Mouse (Mus musculus): Measurements from ENCODE around the gene Ly6g6c.

The Ly6g6c gene

DNA sequence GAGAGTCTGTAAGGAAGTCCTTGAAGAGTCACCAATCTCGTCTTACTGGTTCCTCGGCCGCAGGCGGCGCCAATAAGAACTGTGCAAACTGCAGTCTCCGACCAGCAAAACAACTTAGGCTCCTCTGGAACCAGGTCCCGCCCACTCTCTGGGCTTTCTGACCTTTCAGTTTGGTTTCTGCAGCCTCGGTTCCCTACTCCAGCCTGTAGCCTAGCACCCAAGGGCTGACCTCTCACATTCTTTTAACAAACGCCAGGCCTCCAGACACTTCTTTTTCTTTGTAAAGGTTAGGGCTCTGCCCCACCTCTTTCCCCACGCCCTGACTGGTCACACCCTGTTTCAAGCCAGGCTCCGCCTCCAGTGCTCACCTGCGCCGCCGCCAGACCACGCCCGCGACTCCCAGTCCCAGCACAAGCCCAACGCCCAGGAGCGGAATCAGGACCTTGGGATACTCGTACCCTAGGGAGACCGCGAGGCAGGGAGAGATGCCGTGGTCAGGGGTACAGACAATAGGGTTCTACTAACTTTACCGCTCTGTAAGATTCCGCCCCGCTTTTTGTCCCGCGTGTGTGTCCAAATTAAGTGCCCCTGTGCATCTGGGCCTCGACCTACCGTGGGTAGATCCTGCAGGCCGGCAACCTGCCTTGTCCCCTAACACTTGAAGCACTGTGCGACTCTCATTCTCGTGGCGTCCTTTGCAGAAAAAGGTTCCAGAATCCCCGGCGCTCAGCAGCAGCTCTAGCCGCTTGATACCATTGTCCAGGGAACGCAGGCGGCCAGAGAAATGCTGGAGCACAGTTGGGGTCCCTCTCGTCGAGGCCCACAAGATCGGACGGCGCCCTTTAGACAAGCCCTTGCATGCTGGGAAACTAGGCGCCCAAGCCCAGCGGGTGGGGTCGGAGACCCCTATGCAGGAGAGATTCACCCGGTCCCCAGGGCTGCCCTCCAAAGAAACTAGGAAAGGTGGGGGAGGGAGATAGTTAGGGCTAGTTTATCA lies at the start of gene Ly6g6c:
TSS of gene Ly6g6c (plus strand) at position 438 of the 997 bp plus-strand sequence.
- DNase-seq, result no peak

DNA sequence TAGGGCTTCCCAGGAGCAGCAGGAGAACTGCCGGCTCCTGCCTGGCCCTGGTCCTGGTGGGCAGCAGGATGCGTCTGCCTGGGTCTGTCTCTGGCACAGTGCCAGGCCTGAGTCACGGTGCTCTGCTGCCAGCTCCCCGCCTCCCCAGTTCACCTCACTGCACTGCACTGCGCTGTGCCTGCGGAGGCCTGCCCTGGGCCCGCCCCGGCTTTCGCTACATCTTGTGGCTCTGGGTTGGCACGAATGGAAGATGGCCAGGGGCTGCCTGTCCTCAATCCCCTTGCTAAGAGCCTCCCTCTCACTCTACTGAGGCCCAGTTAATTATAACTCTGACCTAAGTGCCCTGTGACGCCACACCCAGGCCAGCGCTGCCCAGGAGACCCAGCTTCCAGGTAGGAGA lies 48.8 kb upstream of the Ly6g6c start, which contains the start of gene Vwa7:
TSS of gene Vwa7 (plus strand) at position 204 of the 400 bp plus-strand sequence.
- peak; percentile 81 for DNase-seq

DNA sequence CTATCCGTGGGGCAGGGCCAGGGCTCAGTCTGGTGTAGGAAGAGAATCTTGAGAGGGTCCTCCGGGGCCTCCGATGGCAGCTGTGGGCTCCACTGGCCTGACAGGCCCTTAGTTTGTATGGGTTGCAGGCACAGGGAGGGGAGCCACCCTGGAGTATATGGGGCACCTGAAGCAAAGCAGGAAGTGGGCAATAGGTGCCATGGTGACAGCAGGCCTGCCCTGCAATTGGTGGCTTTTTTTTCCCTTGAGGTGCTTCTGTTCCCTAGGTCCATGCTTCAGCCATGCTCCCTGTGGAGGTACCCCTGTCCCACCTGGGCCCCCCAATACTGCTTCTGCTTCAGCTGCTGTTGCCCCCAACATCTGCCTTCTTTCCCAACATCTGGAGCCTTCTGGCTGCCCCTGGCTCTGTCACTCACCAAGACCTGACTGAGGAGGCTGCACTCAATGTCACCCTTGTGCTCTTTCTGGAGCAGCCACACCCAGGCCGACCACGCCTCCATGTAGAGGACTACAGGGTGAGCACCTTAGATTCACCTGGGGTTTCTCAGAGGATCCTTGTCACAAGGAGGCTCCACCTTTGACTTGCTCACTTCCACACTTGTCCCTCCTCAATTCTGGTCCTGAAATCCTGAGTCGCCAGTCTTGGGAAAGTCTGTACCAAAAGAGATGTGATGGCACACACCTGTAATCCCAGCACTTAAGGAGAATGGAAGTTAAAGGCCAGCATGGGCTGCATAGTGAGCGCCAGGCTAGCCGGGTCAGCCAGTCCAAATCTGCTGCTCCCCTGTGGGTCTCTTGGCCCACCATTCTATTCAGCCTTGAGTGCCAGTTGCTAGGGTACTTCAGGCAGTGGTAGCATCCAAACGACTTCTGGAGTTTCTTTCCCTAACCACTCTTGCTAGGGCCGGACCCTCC lies 48.1 kb upstream of the Ly6g6c start:
- DNase-seq, result no peak

DNA sequence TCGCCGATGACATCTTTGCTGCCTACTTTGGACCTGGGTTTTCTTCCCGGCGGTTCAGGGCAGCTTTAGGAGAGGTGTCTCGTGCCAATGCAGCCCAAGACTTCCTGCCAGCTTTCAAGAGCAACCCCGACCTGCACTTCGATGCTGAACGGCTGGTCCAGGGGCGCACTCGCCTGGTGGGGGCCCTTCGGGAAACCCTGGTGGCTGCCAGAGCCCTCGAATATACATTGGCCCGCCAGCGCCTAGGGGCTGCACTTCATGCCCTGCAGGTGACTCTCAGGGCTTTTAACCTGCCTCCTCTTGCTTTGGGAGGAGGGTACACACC lies 47.5 kb upstream of the Ly6g6c start:
- DNase-seq, result peak; percentile 35

DNA sequence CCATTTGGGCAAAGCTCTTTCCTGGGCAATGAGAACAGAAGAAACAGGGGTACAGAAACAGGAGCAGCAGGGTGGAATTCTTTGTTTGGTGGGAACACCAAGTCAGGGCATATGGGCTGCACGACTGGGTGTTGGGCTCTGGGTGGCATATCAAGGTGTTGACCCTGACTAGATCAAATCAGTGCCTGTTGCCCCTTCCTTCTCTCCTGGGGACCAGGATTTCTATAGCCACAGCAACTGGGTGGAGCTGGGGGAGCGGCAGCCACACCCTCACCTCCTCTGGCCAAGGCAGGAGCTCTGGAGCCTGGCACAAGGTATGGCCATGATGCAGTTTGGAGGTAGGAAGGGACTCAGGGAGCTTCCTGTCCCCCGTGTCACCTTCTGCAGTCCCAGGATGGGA lies 47.0 kb upstream of the Ly6g6c start:
- DNase-seq, result peak; percentile 12

DNA sequence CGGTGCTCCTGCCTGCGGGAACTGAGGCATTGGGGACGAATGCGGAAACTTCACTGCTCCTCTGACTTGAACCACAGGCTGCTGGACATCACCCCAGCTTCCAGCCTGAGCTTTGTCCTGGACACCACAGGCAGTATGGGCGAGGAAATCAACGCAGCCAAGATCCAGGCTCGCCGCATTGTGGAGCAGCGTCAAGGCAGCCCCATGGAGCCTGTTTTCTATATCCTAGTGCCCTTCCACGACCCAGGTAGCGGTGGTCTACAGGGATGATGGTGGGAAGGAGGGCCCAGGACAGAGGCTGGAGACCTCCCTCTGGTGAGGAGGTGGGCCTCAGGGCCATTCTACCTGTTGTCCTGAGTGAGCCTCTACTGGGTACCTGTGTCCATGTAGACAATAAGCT lies 45.3 kb upstream of the Ly6g6c start:
- peak; percentile 17 for DNase-seq

DNA sequence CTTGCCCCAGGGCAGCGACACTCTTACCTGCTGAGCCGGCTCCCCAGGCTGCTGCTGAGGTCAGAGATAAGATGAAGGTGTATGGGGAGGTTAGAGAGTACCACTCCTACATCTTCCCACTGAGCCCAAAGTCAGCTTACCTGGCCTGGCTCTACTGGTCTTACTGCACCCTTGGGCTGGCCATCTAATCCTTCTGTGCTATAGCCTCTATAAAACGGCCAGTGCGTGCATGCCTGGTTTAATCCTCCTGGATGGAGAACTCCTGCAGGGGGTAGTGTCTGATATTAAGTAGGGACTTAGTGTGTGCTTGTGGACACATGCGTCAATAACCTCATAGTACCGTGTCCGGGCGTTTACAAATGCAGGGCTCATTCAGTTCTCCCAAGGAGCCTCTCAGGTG lies 44.6 kb upstream of the Ly6g6c start:
- no peak for DNase-seq

DNA sequence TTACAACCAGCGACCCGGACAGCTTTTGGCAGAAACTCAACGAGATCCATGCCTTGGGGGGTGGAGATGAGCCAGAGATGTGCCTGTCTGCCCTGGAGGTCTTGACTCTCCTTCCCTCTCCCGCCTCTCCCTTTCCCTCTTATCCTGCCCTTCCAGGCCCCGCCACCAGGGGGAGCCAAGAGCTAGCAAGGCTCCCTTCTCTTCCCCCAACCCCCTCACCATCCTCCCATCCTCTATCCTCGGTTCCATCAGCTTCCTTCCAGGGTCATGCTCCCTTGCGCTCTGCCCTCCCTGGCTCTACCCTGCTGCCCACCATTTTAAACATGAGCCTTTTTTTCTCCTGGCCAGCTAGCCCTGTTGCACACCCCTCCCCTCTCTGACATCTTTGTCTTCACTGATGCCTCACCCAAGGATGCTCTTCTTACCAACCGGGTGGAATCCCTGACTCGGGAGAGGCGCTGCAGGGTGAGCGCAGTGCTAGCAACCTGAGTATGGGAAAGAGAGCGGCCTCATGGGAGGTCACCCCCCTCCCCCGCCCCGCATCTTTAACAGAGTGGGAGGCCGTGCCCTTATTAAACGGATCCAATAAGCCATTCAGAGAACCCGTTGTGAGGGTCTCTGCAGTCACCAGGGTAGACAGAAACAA lies 43.9 kb upstream of the Ly6g6c start:
- peak; percentile 90 for DNase-seq

DNA sequence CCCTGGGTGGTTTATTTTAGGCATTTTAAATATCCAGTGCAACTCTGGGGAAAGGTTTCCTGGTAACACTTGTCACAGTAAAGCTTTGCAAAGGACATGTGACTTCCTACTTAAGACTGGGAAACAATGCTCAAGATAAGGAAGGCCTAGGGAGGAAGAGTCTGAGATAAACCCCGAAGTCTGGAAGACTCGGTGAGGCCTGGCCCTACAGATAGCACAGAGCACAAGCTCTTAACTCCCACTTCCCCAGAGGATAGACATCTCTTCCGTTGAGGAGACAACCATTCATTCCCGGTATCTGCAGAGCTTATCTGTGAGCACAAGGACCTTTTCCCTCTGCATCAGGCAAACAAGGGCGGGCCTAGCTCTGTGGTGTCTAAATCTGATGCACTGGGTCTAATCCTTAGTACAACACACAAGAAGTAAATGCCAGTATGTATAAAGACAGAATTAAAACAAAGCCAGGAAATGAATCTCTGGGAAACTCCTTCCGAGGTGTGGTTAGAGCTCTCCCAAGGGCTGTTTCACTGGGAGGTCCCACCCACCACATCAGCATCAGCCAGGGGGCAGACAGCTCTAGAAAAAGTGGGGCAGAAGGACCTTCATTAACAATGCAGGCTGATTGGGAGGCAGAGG lies 43.2 kb upstream of the Ly6g6c start:
- no peak for DNase-seq

DNA sequence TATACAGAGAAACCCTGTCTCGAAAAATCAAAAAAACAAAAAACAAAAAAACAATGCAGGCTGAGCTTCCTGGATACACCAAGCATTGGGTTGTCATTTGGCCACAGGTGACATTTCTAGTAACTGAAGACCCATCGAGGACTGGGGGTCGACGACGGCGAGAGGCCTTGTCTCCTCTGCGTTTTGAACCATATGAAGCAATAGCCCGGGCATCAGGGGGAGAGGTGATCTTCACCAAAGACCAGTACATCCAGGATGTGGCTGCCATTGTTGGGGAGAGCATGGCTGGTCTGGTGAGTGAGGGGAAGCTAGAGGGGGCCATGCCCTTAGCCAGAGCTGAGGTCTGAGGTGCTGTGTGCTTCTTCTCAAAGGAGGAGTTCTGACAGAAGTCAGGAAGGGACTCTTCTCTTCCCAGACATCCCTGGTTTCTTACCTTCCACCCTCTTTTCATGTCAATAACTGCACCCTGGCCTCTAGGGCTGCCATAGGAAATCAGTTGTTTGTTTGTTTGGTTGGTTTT lies 42.6 kb upstream of the Ly6g6c start:
- DNase-seq, result no peak

DNA sequence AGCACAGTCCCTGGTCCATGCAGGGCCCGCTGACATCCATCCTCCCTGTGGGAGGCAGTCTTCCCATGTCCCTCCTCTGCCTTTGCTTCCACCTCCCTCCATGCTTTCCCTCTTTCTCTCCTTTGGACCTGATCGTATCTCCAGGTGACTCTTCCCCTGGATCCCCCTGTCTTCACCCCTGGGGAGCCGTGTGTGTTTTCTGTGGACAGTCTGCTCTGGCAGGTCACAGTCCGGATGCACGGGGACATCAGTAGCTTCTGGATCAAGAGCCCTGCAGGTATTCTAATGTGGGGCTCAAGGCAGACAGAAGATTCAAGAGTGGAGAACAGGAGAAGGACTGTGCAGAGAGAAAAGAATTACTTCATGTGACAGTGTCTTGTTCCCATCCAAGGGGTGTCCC lies 42.0 kb upstream of the Ly6g6c start:
- DNase-seq, result no peak

DNA sequence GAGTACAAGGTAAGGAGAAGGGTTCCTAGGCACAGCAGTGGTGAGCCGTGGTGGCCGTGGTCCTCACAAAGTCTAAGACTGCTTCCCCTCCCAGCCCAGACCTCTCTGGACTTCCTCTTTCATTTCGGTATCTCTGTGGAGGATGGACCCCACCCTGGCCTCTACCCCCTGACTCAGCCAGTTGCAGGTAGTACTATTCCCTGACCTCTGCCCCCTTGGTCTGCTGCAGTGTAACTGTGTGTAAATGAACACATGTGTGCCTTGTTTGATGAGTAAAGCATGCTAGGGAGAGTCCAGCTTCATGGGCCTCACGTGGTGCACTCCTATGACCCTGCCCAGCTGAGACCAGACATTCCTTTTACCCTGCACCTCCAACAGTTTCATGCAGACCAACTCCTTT lies 41.4 kb upstream of the Ly6g6c start:
- no peak for DNase-seq

DNA sequence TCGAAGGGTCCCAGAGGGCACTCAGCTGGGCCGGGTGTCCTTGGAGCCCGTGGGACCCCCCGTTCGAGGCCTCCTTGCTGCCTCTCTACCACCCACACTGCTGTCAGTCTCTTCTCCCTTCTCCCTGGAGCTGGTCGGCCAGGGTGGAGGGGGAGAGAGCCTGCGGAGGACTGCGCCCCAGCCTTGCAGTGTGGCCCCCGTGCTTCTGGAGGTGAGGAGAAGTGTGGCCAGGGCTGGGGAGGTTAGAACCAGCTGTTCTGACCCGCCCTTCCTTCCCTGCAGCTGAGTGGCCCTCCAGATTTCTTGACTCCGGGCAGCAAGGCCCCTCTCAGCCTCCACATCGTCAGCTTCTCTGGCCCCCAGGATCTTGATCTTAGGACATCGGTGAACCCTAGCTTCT lies 40.9 kb upstream of the Ly6g6c start:
- no peak for DNase-seq

DNA sequence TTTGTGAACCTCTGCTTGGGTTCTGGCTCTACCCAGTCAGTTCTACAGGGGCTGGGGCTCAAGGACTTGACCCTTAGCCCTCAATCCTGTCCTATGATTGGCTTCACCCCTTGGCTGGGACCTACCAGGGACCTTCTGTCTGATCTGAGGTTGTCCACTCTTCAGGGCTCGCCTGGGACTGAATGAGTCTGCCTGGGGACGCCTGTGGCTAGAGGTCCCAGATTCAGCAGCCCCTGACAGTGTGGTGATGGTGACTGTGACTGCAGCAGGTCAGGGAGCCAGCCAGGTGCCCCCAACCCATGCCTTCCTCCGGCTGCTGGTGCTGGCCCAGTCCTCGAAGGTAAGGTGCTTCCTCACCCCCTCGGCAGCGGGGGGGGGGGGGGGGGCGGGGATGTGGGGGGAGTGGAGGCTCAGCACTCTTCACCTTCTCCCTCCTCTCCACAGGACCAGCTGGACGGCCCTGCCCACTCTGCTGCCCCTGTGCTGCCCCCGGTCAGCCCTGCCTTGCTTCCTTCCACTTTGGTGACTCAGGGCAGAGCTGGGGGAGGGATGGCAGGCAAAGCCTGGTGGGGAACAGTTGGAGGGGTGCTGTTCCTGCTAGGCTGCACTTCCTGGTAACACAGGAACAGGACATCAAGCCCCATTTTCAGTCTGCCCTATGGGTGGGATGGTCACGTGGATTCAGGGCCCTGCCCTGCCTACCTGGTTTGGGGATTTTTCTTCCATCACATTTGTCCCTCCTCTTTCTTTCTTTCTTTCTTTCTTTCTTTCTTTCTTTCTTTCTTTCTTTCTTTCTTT lies 40.3 kb upstream of the Ly6g6c start:
- DNase-seq, result no peak

DNA sequence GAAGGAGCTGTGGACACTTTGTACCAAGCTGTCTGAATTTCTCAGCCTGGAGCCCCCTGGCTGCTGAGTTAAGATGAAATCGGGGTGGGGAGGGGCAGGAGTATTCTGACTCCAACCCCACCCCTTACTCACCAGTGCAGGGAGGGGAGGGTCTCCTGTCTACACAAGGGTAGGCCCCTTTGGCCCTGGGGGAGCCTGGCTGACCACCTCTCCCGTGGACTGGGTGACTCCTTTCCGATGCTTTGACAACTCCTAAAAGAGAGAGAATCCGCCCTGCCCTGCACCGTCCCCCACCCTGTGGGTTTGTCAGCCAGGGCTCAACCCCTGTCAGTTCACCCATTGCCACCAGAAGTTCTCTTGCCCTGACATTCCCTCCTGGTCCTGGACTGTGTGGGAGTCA lies 39.0 kb upstream of the Ly6g6c start:
- DNase-seq, result no peak

DNA sequence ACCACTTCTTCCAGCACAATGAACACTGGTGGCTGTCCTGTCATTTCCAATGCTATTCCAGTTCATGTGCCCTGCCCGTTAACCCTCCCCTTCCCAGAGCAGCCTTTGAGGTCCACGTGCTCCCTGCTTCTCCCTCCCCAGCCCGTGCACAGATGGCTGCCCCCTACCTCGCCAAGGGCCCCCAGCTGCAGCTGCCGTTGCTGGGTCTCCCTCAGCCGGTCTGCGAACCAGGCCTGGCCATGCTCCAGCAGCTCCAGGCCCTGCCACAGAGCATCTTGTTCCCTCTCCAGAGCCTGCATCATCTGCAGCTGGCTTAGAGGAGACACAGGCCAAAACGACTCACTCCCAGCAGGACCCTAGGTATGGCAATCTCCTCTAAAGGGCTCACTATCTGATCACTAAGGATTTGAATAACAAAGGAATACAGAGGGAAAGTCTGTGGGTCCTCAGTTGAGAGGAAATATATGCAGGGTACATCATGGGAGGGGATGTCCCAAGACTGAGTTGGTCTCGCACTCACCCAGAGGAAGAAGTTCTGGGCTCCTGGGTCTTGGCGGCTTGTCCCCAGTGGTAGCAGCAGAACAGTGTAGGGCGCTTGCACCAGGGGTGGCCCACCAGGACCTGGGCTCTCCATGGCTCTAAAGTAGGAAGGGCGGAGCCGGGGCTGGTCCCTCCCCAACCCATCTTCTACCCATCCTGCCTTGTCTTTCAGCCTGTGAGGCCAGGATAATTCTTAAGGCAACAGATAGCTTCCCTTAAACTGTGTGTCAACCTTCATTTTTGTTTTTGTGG lies 37.7 kb upstream of the Ly6g6c start, which contains the start of gene Sapcd1:
TSS of gene Sapcd1 (minus strand) at position 740 of the 792 bp plus-strand sequence.
- DNase-seq, result peak; percentile 25

DNA sequence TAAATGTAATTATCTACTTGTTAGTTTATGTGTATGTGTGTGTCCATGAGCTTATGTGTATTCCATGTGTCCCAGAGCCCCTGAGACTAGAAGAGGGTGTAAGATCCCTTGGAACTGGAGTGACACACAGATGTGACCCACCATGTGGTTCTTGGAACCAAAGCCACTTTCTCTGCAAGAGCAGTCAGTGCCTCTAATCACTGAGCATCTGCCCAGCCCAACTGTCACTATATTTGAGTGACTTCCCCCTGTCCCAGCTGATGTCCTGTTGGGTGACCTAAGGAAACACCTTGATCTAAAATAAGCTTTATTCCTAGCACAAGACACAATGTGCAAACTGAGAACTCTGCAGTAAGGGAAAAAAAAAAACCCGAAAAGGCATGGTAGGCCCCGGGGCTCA lies 36.9 kb upstream of the Ly6g6c start:
- no peak for DNase-seq

DNA sequence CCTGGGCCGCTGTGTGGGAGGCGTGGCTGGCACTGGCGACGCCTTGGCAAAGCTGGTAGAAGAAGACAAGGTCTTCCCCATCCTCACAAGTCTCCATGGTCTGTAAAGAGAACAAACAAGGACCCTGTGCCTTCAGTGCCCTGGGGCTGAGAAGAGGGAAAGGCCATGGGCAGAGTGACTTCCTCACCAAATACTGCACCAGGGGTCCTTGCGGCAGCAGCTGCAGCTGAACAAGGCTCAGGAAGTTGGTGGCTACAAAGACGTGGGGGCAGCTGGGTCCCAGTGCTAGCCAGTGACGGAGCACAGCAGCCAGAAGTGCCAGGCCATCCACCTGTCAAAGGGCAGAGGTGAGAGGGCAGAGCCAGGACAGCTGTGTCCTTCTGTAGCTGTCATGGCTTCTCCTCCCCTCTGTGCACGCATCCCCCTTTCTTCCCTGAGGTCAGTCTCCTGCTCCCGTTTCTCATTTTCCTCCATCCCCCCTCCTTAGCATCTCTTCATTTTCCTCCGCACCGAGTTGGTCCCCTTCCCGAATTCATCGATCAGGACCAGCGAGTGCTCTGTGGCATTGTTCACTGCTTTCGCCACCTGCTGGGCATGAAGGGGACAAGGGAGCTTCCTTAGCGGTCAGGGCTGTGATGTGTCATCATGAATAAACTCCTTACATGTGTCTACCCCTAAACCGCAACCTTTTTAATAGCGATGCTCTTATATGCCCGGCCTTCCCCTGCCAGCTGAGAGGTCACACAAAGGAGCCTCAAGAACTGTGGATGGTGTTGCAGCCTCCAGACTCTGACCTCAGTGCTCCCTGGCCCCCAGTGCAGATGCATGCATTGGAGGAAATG lies 35.3 kb upstream of the Ly6g6c start:
- no peak for DNase-seq

DNA sequence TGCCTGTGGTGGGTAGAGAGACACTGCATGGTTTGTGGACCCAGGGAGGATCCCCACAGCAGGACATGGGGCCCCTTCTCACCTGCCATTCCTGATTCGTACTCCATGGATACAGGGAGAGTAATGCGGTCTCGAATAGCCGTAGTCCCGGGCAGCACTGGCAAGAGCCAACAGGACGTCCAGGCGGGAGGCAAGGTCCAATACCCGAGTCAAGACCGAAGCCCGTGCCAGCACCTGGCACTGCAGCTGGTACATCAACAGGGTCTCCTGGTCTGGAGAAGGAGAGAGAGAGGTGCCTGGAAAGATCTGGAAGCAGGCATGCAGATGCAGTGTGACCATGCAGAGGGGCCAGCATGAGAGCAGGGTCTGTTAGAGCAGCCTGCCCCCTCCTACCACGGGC lies 33.9 kb upstream of the Ly6g6c start:
- DNase-seq, result no peak

DNA sequence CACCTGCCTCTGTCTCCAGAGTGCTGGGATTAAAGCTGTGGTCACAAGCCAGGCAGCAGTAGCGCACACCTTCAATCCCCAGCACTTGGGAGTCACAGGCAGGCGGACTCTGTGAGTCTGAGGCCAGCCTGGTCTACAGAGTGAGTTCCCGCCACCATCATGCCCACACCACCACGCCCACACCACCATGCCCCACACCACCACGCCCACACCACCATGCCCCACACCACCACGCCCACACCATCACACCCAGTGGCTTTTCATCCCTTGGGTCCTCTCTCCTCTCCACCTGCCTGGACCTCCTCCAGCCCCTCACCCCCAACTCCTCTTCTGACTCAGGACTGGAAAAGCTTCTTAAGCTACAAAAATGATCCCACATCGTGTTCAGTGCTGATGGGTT lies 33.3 kb upstream of the Ly6g6c start:
- DNase-seq, result no peak
